Mouse (Mus musculus) ES-Bruce4 (cell line): Measurements from ENCODE around the gene Mgst1. TPM values are rescaled to one million over a fixed set of nuclear protein-coding genes. Genes with fewer than 3 reads are reported as not detected.

Experiments
- H3K27ac ChIP-seq: 2 replicates; pipeline ENCODE4 v1.5.1; 2012; ENCODE audit warnings: low read length, inconsistent platforms; ENCODE audit not compliant: insufficient read depth
- H3K27me3 ChIP-seq: 2 replicates; pipeline ENCODE4 v1.6.1; 2012; ENCODE audit warnings: mild to moderate bottlenecking, low read length, inconsistent platforms; ENCODE audit not compliant: control insufficient read depth, poor library complexity, insufficient read depth, severe bottlenecking
- H3K36me3 ChIP-seq: 2 replicates; pipeline ENCODE4 v1.6.1; 2012; ENCODE audit warnings: inconsistent platforms, mild to moderate bottlenecking, low read length, moderate library complexity; ENCODE audit not compliant: control insufficient read depth, poor library complexity, insufficient read depth, severe bottlenecking
- H3K4me1 ChIP-seq: one replicate; pipeline ENCODE4 v1.8.1; 2011; ENCODE audit warnings: low read length; ENCODE audit not compliant: control insufficient read depth, insufficient read depth
- H3K4me3 ChIP-seq: 2 replicates; pipeline ENCODE4 v1.5.1; 2011; ENCODE audit warnings: low read depth, mild to moderate bottlenecking, low read length
- H3K9ac ChIP-seq: 2 replicates; pipeline ENCODE4 v1.6.1; 2012; ENCODE audit warnings: low read depth, mild to moderate bottlenecking, inconsistent platforms; ENCODE audit not compliant: poor library complexity, severe bottlenecking
- H3K9me3 ChIP-seq: replicated peaks from 2 replicates; pipeline ENCODE4 v1.6.1; 2012; ENCODE audit warnings: mild to moderate bottlenecking, low read length, inconsistent platforms; ENCODE audit not compliant: control insufficient read depth, poor library complexity, insufficient read depth, severe bottlenecking
- CTCF ChIP-seq: IDR thresholded peaks from one replicate; pipeline ENCODE4 v1.8.1; 2011; ENCODE audit warnings: low read depth, low read length
- EP300 ChIP-seq: IDR thresholded peaks from 2 replicates; pipeline ENCODE4 v1.6.1; 2011; ENCODE audit warnings: low read depth, low read length; ENCODE audit not compliant: insufficient read depth
- POLR2A ChIP-seq: IDR thresholded peaks from one replicate; pipeline ENCODE4 v1.8.1; 2011; ENCODE audit warnings: low read length; ENCODE audit not compliant: insufficient read depth
- polyA plus RNA-seq: library from polyadenylated mRNA; stranded (reverse); fragments of >200 nt; gene quantifications from 2 replicates; pipeline ENCODE4 v1.2.4, GENCODE M21; 2011; ENCODE audit warnings: low read depth; ENCODE audit not compliant: missing spikeins, insufficient read depth, insufficient read length

Gene Mgst1
- polyA plus RNA-seq = 7.2 and 11.4 TPM in 2 replicates

DNA sequence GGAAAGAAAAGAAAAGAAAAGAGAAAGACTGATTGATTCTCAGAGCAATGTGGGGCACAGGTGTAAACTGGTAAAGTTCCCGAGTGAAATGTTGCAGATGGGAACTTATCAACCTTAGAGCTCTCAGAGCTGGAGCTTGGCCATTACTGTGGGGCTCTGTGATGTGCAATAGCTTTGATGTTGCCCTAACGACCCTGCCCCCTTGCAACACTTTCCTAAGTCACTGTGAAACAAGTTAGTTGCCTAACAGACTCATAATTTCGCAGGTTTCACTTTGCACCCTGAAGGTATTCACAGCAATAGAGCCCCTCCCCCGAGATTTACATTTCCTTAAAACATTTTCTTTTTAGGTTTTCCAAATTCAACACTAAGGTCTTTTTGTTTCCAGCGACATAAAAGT is at the start of gene Mgst1:
Gene Mgst1 (plus strand): TSS at position 387 of the 400 bp plus-strand sequence.
- Histone ChIP-seq H3K36me3 (no peaks in the 10 kb centered on the region), H3K9me3 (no peaks in the 10 kb centered on the region), H3K4me3 (peak within 1 kb of the TSS; percentile 54), H3K27me3 (no peaks in the 10 kb centered on the region), H3K9ac (no peak within 1 kb of the TSS), H3K4me1 (no peaks in the 10 kb centered on the region), H3K27ac (no peak within 1 kb of the TSS)
- TF ChIP-seq POLR2A (no peak), CTCF (no peak), EP300 (no peak)

DNA sequence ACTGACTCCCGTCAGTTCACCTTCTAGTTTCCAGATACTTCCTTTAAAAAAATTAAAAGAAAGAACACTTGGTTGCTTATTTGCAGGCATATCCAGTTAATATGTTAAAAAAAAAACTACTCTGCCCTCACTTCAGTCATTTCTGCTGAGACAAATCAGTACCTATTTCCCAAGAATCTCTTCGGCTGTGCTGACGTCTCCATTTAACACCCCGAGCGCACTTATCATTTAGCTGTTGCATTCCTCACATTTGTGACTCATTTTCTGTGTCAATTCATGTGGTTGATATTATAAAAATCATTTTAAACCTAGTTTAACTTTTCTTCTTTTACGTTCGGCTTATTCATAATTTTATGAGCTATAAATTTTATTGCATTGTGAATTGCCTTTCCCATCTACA is 47.7 kb upstream of the Mgst1 start:
- Histone ChIP-seq H3K4me1 (no peaks in the 10 kb centered on the region), H3K9ac (no peak overlapping the region), H3K4me3 (no peak overlapping the region), H3K36me3 (no peaks in the 10 kb centered on the region), H3K27ac (no peak overlapping the region), H3K9me3 (no peaks in the 10 kb centered on the region), H3K27me3 (no peaks in the 10 kb centered on the region)
- TF ChIP-seq EP300 (no peak), CTCF (no peak), POLR2A (no peak)

DNA sequence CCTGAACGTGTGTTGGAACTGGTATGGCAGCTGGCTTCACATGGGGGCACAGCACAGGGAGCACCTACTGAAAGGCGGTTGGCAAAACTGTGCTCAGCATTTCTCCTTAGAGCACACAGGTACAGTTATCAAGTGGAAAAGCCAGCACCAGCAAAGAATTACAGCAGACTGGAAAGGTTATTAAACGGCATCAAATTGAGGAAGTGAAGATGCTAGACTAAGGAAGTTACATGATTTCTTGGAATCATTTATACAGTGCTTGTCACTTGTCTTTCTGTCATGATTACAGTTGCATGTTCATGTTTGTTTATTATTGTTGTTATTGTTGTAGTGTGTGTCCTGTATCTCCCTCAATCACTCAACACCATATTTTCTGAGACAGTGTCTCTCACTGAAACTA is 45.1 kb upstream of the Mgst1 start:
- Histone ChIP-seq H3K4me3 (no peak overlapping the region), H3K36me3 (no peaks in the 10 kb centered on the region), H3K9me3 (no peaks in the 10 kb centered on the region), H3K9ac (no peak overlapping the region), H3K27ac (no peak overlapping the region), H3K4me1 (no peaks in the 10 kb centered on the region), H3K27me3 (no peaks in the 10 kb centered on the region)
- TF ChIP-seq CTCF (no peak), EP300 (no peak), POLR2A (no peak)

DNA sequence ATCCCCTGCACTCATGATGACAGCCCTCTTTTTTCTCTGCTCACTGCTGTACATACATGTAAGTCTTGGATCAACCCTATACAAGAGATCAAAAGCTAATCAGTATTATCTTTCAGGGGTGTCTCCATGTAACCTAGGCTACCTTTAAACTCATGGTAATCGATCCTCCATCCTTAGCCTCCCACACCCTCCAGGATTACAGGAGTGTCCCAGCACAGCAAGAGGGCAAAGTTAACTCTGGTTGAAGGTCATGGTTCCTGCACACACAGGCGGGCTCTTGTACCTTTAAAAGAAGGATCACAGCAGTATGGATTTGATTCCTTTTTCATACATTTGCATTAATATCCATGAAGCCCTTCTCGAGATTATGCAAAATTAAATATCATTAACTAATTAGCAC is 40.5 kb upstream of the Mgst1 start:
- Histone ChIP-seq H3K36me3 (no peaks in the 10 kb centered on the region), H3K4me3 (no peak overlapping the region), H3K9me3 (no peaks in the 10 kb centered on the region), H3K27me3 (no peaks in the 10 kb centered on the region), H3K27ac (no peak overlapping the region), H3K9ac (no peak overlapping the region), H3K4me1 (no peaks in the 10 kb centered on the region)
- TF ChIP-seq POLR2A = no peak
- TF ChIP-seq EP300 = no peak
- no peak for TF ChIP-seq CTCF

DNA sequence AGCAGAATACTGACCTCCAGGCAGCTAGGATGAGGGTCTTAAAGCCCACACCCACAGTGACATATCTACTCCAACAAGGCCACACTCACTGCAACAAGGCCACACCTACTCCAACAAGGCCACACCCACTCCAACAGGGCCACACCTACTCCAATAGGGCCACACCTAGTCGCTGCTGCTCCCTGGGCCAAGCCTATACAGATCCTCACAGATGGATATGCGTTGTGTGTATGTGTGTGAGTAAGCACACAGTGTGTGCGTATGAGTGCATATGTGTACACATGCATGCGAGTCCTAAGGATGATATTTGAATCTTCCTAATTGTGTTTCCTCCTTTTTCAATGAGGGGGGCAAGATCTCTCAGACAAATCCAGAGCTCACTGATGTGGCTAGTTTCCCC is 38.3 kb upstream of the Mgst1 start:
- Histone ChIP-seq H3K9me3 (no peaks in the 10 kb centered on the region), H3K27ac (no peak overlapping the region), H3K4me1 (no peaks in the 10 kb centered on the region), H3K9ac (no peak overlapping the region), H3K27me3 (no peaks in the 10 kb centered on the region), H3K4me3 (no peak overlapping the region), H3K36me3 (no peaks in the 10 kb centered on the region)
- TF ChIP-seq CTCF (no peak), EP300 (no peak), POLR2A (no peak)

DNA sequence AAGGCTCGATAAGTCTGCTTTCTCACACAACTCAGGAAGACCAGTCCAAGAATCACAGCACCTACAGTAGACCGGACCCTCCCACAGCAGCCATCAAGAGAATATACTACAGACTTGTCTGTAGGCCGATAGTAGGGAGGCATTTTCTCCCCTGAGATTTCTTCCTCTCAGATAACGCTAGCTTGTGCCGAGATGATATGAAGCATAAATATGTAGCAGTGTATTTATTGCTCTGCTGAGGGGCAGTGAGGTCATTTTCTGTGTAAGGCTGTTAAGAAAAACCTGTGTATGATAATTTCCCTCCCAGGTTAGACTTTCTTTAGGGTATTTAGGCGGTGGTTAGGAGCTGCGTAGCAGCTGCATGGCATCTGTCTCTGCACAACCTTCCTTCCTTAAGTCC is 37.2 kb upstream of the Mgst1 start:
- H3K4me1 ChIP-seq = no peaks in the 10 kb centered on the region
- TF ChIP-seq EP300 = no peak
- no peak for TF ChIP-seq POLR2A
- TF ChIP-seq CTCF = no peak
- no peak overlapping the region for H3K9ac ChIP-seq
- no peak overlapping the region for H3K27ac ChIP-seq
- H3K36me3 ChIP-seq = no peaks in the 10 kb centered on the region
- no peak overlapping the region for H3K4me3 ChIP-seq
- no peaks in the 10 kb centered on the region for H3K9me3 ChIP-seq
- no peaks in the 10 kb centered on the region for H3K27me3 ChIP-seq
